Mouse (Mus musculus) adrenal gland, postnatal 10 days (tissue): Measurements from ENCODE around the gene Uts2r. TPM values are rescaled to one million over a fixed set of nuclear protein-coding genes. Genes with fewer than 3 reads are reported as not detected.

Experiments used
- DNase-seq: peaks from one replicate; pipeline ENCODE4 v3.0.0; 2021; ENCODE audit warnings: mixed read lengths
- total RNA-seq, 2 experiments: library from RNA; stranded (reverse); gene quantifications; 2 replicates each; pipeline ENCODE4 v1.2.3; 2021

Uts2r gene
- total RNA-seq, 2 experiments from 2014 or later = 0.15 to 0.27 TPM

DNA sequence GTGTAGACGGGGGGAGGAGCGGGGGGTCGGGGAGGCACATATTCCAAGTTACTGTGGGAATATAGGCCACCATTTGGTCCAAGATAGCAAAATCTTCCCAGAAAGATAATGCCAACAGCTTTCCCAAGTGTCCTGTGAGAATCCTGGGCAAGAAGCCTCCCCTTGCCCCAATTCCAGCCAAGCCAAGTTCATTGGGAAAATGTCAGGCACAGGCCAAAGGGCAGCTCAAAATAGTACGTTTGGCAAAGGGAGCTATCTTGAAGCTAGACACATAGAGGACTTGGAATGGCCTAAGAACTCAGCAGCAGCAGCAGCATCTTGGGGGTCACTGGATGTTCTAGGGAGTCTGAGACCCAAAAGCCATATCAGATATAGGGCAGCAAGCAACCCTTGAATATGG is 3.7 kb downstream of the Uts2r start:
- no peak for DNase-seq

DNA sequence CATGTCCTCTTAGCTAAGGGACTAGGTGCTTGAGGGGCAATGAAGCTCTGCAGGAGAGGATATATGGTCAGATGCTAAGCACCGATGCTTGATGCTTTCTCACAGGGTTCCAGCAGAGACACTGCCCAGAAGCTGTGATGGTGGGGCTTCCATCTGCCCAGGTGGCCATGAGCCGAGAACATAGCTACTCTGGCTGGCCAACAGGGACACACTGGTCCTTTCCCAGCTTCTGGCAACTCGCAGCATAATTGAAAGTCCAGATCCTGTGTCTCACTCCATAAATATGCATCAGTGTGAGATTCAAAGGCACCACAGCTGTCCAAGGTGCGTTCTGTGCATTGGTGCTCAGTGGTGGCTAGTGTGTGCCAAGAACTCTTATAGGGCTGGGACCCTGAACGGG is 13.1 kb downstream of the Uts2r start:
- DNase-seq = no peak

DNA sequence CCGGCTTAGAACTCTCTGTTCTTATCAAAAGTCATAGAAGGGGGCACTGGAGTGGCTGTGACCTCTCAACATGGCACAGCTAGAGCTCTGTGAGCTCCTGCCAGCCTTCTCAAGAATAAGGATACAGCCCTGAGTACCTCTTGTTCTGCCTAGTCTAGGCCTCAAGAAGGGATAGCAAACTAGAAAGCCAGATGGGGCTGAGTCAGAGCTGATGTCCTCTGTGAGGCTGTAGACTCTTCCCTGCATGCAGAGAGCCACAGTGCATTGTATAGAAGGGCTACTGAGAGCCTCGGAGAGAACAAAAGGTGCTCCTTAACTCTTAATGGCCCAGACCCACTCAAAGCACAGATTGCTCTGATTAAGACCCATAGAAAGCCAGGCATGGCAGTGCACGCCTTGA is 14.2 kb downstream of the Uts2r start:
- DNase-seq = no peak

DNA sequence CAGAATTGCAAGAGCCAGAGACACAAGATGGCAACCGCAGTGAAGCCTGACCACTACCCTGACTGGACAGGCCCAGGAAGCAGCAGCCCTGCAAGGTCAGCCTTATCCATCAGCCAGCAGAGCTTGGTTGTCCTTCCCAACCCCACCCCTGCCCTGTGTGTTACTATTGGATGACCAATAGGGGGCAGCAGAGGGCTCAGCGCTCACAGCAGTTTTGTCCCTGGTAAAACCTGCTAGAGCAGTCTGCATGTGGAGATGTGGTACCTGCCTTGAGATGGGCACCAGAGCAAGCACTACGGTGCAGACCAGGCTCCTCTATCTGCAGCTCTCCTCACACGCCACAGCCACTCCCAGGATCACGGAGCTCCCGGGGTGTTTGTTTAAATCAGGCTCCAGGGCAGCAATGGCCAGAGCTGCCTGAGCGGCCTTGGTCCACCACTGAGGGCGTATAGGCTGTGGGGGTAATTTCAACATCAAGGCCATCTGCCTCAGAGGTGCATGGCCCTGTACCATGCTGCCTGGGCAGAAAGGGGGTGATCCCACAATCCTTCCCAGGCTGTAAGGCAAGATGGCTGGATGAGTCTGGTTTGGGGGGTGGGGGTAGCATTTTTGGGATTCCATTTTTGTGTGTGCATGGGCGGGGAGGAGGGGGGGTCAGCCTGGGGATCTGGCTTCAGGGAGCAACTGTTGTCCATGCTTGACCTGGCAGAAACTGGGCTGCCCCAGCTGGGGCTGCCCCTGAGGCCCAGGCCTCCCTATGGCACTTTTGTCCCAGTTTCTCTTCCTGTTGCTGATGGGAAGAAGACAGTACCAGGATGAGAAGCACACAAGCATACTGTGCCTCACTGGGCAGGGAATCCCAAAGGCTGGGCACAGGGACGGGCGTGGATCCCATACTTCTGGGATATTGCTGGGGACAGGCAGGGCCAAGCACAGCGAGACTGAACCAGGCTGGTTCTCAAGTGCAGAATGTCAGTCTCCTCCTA is 16.5 kb downstream of the Uts2r start:
- peak; percentile 76 for DNase-seq

DNA sequence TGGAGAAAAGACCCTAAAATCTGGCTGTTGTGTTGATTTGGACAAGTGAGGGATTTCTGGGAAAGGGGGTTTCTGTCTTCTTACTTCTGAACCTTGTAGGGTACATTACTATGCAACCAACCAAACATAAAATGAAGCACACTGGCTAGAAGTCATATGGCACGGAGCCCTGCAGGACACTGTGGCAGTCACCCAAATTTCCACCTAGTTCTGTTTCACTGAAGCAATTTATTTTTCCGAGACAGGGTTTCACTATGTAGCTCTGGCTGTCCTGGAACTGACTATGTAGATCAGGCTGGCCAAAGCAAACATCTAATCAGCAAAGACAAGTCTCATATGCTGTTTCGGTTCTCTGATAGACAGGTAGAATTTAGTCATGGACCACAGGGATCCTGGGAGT is 29.6 kb downstream of the Uts2r start:
- peak; percentile 70 for DNase-seq

DNA sequence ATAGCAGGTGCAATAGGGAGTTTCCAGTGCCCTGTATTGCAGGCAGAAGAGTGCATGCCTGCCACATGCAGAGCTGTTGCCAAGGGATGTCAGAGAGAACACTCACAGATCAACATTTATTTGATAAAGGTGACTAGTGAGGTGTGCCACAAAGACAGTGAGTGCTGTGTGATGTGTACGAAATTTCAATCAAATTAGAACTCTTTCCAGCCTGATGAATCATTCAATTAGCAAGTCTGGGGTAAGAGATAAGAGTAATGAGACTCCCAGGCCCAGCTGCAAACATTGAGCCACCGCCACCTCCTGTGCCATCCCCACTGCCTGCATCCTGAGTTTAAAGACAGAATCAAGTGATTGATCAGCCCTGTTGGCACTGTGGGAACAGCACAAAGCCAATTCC is 32.7 kb downstream of the Uts2r start:
- no peak for DNase-seq

DNA sequence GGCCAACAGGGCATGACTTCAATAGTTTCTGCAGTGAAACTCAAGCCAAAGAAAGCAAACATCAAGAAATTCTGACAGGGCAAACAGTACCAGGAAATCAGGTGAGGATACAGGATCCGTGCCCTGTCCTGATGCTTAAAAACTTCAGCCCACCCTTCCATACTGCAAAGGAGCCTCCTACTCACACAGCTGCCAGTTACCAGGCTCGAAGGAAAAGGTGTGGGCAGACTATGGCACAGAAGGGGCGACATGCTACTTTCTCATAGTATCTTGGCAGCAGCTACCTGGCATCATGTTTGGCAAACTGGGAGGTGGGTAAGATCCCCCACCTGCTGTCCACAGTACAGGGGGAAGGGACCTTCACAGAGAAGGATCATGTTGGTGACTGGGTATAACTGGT is 33.3 kb downstream of the Uts2r start:
- DNase-seq = no peak

DNA sequence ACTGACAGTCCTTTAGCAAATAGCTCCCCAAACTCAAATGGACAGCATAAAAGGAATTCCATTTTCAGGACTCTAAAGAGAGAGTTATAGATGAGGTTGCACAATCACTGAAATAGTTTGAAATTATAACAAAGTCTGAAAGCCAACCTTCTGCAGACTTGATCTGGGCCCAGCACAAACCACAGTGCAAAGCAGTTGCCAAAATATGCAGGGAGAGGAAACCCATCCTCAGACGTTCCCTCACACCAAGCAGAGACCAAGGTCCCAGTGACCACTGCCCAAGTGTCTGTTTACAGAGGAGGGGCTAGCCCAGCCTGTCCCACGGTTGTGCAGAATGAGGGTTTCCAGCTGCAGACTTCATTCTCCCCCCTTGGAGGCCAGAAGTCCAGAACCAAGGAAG is 38.6 kb downstream of the Uts2r start:
- DNase-seq = no peak

DNA sequence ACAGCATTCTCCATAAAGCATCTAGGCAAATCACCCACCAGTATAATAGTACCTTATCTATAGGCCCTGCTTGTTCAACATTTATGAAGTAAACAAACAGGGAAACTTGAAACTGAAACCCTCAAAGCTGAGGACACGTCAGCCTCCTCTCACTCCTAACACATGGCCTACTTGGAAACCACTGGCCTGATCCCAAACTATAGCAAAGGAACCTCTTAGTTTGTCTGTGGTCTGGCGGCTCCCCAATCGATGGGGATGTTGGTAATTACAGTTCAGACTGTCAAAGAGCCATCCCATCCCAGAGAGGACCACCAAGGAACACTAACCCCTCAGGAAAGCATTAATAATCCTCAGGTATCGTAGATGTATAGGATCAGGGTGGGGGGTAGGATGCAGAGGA is 39.8 kb downstream of the Uts2r start:
- DNase-seq = no peak

DNA sequence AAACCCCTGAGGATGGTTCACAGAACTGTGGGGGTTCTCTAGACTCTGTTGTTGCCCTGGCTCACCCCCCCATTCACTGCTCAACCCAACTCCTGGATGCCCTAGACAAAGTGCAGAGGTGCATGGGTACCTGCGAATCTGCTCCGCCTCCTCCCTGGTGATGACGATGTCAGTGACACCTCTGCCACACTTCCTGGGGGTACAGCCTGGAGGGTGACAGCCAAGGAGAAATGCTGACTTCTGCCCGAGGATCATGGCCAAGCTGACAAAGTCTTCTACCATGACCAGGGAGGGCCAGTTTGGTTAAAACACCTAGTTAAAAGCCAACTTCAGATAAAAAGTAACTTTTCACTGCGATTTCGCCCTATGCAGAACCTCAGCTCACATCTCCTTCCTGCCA is 40.7 kb downstream of the Uts2r start:
- no peak for DNase-seq

DNA sequence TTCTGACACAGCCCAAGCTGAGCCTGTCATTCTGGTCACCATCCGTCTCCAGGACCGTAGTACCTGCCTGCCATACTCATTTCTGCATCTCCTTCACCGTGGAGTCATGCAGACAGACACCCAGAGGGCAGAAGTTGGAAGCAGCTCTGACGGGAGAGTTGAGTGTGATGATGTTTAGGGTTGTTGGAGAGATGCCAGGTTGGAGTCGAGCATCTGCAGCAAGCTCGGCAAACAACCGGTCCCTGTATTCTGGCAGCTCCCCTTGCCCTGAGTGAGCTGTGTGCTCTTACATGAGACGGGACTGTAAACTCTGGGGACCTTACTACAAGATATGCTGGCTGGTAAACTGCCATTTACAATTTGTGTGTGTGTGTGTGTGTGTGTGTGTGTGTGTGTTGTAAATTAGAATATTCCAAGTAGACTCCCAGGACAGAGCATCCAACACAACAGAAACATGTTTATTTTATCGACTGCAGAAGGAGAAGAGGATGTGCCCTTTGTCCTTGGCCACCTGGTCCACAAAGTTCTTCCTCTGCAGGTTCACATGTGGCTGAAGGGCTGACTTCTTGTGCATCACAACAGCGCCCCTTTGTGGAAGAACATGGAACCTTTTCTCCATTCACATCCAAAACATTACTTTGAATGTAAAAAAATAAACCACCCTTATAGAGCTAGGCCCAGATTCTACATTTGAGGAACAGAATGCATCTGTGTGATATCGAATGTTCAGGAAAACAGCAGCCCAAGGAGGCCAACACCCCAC is 41.5 kb downstream of the Uts2r start:
- peak; percentile 61 for DNase-seq

DNA sequence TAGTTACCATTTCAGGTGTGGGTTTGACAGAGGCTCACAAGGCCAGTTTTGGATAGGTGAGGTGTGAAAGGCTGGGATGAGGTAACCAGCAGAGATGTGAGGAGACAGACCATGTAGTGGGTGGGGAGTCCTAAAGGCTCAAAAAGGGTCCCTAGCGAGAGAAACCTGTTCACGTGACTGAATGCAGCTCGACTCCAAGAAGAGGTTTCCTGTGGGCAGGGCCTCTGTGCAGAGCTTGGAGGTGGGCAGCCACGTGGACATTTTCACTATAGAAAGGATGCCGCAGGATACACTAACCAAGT is 43.7 kb downstream of the Uts2r start:
- DNase-seq = no peak

DNA sequence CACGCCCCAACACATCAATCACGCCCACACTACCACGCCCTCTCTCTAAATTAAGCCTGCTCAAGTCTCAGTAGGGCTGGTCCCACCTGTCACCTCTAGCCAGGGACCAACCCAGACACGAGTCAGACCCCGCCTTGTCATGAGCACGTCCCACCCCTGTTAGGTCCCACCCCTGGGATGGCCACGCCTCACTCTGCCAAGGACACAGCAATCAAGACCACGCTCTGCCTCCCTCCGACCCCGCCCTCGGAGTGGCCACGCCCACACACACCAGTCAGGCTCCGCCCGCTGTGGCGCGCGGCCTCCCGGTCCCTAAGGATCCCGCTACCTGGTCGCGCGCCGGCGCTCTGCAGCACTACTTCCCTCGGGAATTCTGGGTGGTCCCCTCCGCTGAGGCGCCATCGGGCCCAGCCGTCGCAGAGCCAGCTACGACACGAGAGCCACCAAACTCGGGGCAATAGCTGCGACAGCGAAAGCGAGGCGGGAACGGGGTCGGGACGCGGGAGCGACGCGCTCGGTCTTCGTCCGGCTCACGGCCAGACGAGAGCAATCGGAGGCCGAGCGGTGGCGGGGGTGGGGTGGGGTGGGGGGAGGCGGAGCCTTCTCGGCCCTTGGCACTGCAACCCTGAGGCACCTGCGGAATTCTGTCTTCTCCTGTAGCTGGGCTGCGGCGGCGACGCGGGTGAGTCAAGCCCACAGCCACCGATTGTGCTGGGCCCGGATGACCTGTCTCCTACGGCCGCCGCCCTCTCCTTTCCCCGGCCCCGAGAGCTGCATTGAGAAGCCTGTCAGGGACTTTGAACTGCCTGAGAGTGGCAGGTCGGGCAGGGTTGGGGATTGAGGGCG is 44.3 kb downstream of the Uts2r start, which contains the start of the genes Hexdc and Ogfod3:
Hexdc (plus strand) TSS at position 273 of the 846 bp plus-strand sequence.
Ogfod3 (minus strand) TSS at position 551 of the 846 bp plus-strand sequence.
- DNase-seq = peak; percentile 97

Other genes starting within 250 kb of the Uts2r start
- gene Ccdc57, start 227.4 kb upstream of the Uts2r start, total RNA-seq = 10 to 100 TPM in 1 of 2 experiments, 1 to 10 TPM in 1; 8.4 to 10.8 TPM
- gene Slc16a3, start 211.8 kb upstream of the Uts2r start, total RNA-seq = 10 to 100 TPM; 10.4 to 11.6 TPM
- gene Csnk1d, start 168.9 kb upstream of the Uts2r start, total RNA-seq = 100 to 1,000 TPM; 129 to 131 TPM
- 1 to 10 TPM; 1.7 to 2.8 TPM for gene Cd7, start 120.9 kb upstream of the Uts2r start, total RNA-seq
- gene Sectm1b, start 96.7 kb upstream of the Uts2r start, total RNA-seq = not detected
- under 1 TPM; 0.24 to 0.42 TPM for gene Sectm1a, start 79.1 kb upstream of the Uts2r start, total RNA-seq
- not detected for gene Tex19.2, start 41.6 kb upstream of the Uts2r start, total RNA-seq
- gene Tex19.1, start 14.1 kb upstream of the Uts2r start, total RNA-seq = not detected
- 10 to 100 TPM; 12.6 to 16.4 TPM for gene Hexdc, start 44.2 kb downstream of the Uts2r start, total RNA-seq
- 10 to 100 TPM; 24.5 to 24.9 TPM for gene Ogfod3, start 44.4 kb downstream of the Uts2r start, total RNA-seq
- gene Cybc1, start 69.1 kb downstream of the Uts2r start, total RNA-seq = 10 to 100 TPM; 17.3 to 18.7 TPM
- 10 to 100 TPM; 29.3 to 43.0 TPM for gene Narf, start 77.0 kb downstream of the Uts2r start, total RNA-seq
- 10 to 100 TPM; 32.7 to 33.3 TPM for gene Foxk2, start 99.7 kb downstream of the Uts2r start, total RNA-seq
- gene Wdr45b, start 194.2 kb downstream of the Uts2r start, total RNA-seq = 10 to 100 TPM; 53.4 to 66.4 TPM
- 1 to 10 TPM; 6.5 to 6.8 TPM for gene Rab40b, start 228.0 kb downstream of the Uts2r start, total RNA-seq